Mouse (Mus musculus) bone marrow, adult 2 months (tissue): ENCODE measurements around the gene Tmem182. TPM values are rescaled to one million over a fixed set of nuclear protein-coding genes. Genes with fewer than 3 reads are reported as not detected.
A peak's percentile ranks its signal among the peaks of the same experiment; 100 is the strongest.

ENCODE experiments used
- H3K27ac ChIP-seq: fragments of 200-500 bp; 2 replicates; pipeline ENCODE4 v1.5.1; 2012; ENCODE audit warnings: low read depth, mild to moderate bottlenecking, control low read depth, inconsistent platforms, low read length; ENCODE audit not compliant: control insufficient read depth, poor library complexity, insufficient read depth
- H3K4me1 ChIP-seq: fragments of 200-500 bp; 2 replicates; pipeline ENCODE4 v1.6.1; 2011; ENCODE audit warnings: low read length; ENCODE audit not compliant: control insufficient read depth, insufficient read depth
- H3K4me3 ChIP-seq: fragments of 200-500 bp; replicated peaks from 2 replicates; pipeline ENCODE3; 2011; ENCODE audit warnings: mild to moderate bottlenecking, low read depth, low read length, control low read depth; ENCODE audit not compliant: control insufficient read depth
- CTCF ChIP-seq: fragments of 200-500 bp; IDR thresholded peaks from 2 replicates; pipeline ENCODE4 v1.5.1; 2011; ENCODE audit warnings: low read length, control low read depth; ENCODE audit not compliant: control insufficient read depth, insufficient read depth
- POLR2A ChIP-seq: fragments of 200-500 bp; IDR thresholded peaks from 2 replicates; pipeline ENCODE4 v1.6.1; 2011; ENCODE audit warnings: low read depth, mild to moderate bottlenecking, control low read depth, low read length, borderline replicate concordance; ENCODE audit not compliant: control insufficient read depth
- WGBS: fragments of 180-500 bp; shearing (Covaris S2); methylation state at CpG from one replicate; pipeline ENCODE4 v1.1.7; 2018; 5-methylcytosine and 5-hydroxymethylcytosine counted together
- polyA plus RNA-seq: library from polyadenylated mRNA; stranded (reverse); fragments of >200 nt; gene quantifications from 2 replicates; pipeline ENCODE4 v1.2.4, GENCODE M21; 2011; ENCODE audit warnings: low replicate concordance; ENCODE audit not compliant: missing spikeins, insufficient read depth, insufficient read length

Gene Tmem182
- polyA plus RNA-seq, 1 experiment = not detected

DNA sequence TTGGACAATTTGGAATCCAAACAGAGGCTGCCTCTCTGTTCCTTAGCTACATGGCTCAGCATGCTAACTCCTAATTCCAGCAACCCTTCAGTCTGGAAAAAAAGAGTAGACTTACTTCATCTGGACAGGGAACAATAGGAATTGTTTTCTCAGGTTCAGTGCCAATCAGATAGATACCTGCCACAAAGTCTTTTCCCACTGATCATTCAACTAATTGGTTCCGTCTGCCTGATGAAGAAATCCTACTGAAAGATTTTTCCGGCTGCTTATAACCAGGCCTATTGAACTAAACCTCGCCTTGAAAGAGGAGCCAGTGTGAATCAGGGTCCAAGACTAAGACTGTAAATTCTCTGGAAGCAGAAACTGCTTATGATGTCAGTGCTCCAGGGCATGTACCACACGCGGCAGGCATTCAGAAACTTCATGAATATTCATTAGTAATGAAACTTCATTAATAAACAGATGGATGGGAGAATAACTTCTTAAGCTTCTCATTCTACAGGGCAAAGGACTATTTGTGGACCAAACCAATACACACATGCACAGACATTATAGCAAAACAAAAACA lies 15.7 kb upstream of the Tmem182 start:
- H3K4me3 ChIP-seq = peak overlapping the region; percentile 94
- peaks cover 2% of the 10 kb centered on the region for H3K4me1 ChIP-seq
- TF ChIP-seq POLR2A (no peak), CTCF (no peak)
- H3K27ac ChIP-seq = no peak overlapping the region
- 39% methylated on average over 5 of the region's 5 CpGs for WGBS

DNA sequence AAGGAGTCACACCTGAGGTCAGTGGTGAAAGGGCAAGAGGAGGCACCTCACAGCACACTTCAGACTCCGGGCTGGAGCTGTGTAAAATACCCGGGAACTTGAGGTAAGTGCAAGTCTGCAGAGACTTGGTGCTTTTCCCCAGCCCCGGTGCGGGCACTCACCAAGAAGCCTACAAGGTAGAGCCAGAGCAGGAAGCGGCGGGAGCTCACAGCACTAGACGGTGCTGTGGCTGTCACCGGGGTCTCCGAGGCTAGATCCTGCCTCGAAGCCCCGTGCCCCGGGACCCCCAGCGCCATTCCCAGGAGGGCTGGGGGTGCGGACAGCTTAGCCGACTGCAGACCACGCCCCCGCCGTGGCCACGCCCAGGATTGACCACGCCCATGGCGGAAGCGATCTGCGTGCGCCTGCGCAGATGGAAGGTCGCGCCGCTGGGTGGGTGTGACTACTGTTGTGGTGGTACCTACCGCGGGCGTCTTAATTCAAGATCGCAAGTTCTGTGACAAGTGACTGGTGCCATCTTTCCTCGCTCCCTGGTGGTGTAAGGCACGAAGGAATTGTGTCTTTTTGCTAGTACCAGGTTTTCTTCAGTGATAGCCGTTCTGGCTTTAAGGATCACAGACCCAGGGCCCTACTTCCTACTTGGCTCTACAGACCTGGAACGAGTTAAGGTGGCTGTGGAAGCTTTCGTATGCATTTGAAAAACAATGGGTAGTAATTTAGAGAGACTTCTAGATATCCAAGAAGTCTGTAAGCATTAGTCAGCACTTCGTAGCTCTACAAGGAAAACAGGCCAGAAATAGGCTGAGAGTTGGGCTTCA lies 14.9 kb upstream of the Tmem182 start, which contains the start of gene Mfsd9:
TSS of gene Mfsd9 (minus strand) at position 364 of the 818 bp plus-strand sequence.
- no peak for TF ChIP-seq CTCF
- peak; percentile 20; the same call in 1 of the 2 replicates for TF ChIP-seq POLR2A
- peaks cover 2% of the 10 kb centered on the region for H3K4me1 ChIP-seq
- H3K27ac ChIP-seq = peak within 1 kb of the TSS; percentile 51; the same call in 1 of the 2 replicates
- H3K4me3 ChIP-seq = peak within 1 kb of the TSS; percentile 94
- WGBS = 2% methylated on average over 38 of the region's 38 CpGs

DNA sequence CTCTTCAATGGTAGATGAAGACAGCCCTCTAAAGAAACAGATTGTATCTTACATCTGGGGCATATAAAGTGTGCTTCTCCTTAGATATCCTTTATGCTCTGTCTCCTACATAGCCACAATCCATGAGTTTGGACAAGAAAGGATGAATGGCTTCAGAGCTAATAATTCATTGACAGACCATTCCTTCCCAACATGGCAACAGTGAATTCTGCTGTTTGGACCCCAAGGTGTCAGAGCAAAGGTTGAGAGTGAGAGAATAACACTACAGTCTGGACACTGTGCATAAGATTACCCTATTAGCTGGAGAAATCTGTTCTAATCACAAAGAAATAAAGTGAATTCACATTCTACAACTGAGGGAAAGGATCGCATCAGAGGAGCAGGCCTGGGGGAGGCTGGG lies 9.9 kb upstream of the Tmem182 start:
- TF ChIP-seq POLR2A (no peak), CTCF (no peak)
- 91% methylated on average over 1 of the region's 1 CpGs for WGBS
- no peaks in the 10 kb centered on the region for H3K4me1 ChIP-seq
- H3K27ac ChIP-seq = no peak overlapping the region
- H3K4me3 ChIP-seq = no peak overlapping the region

DNA sequence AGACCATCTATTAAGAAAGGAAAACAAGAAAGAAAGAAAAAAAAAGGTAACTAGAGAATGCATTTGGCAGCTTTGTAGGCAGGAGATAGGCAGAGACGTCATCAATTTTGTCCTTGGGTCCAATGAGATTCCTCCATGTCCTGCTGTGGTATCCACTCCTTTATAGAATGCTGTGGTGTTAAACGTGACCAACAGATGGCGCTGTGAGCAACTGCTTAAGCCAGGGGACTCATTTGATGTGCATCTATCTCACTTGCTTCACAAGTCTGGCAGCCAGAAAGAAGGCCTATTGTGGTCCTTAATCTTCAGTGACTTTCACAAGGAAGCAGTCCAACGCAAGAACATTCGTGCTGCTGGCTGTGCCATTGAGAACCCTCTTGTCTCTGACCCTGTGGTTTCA lies 8.1 kb upstream of the Tmem182 start:
- no peak overlapping the region for H3K27ac ChIP-seq
- no peaks in the 10 kb centered on the region for H3K4me1 ChIP-seq
- WGBS = 18% methylated on average over 5 of the region's 5 CpGs
- no peak for TF ChIP-seq POLR2A
- peak; percentile 59 for TF ChIP-seq CTCF
- H3K4me3 ChIP-seq = no peak overlapping the region

DNA sequence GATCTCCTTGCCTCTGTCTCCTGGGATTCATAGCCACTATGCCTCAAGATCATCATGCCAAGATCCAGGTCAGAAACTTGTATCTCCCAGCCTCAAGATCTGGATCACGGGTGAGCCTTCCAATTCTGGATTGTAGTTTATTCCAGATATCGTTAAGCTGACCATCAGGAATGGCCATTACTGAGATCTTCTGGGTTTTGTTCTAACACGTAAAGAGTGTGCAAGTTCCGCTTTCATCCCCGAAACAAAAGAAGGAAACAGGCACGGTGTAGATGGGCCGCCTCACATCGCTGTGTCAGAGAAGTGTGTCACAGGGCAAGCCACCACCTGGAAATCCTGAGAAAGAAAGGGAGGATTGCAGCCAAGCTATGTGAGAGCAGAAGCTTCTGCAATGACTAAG lies 6.3 kb upstream of the Tmem182 start:
- Histone ChIP-seq H3K27ac (no peak overlapping the region), H3K4me3 (no peak overlapping the region), H3K4me1 (no peaks in the 10 kb centered on the region)
- WGBS = 80% methylated on average over 8 of the region's 8 CpGs
- no peak for TF ChIP-seq POLR2A
- TF ChIP-seq CTCF = no peak

DNA sequence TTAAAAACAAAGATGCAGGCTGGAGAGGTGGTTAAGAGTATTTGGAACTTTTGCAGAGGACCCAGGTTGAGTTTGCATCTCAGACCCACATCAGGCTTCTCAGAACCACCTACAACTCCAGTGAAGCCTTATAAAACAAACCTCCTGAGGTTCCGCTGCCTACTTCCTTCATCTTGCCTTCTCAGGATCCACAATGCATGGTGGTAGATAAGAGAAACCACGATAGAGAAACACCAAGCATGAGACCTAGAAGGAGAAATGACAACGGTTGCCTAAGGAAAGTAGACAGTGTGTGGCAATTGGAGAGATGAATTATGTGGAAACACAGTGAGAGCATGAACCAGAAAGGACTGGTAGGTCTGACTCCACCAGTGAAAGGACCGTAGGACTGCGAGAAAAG lies 4.5 kb upstream of the Tmem182 start:
- no peak overlapping the region for H3K4me3 ChIP-seq
- WGBS = 30% methylated on average over 5 of the region's 5 CpGs
- no peak overlapping the region for H3K27ac ChIP-seq
- TF ChIP-seq CTCF (no peak), POLR2A (no peak)
- H3K4me1 ChIP-seq = no peaks in the 10 kb centered on the region

DNA sequence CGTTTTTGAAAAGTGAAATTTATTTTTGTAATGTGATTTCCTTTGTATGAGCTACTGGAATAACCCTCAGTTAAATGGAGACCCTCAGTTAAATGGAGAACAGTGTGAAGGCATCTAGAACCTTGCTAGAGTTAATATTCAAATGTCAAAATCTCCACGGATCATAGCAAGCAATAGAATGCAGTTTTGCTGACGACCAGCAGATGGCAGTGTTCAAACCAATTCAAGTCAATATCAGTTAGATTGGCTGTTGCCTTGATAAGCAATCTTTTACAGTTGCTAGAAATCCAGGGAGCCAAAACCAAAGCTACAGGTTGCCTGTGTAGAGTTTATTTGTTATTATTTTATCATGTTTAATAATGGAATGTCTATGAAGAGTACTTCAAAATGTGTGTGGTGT lies 2.6 kb upstream of the Tmem182 start:
- Histone ChIP-seq H3K4me3 (no peak overlapping the region), H3K4me1 (no peaks in the 10 kb centered on the region), H3K27ac (no peak overlapping the region)
- 17% methylated on average over 3 of the region's 3 CpGs for WGBS
- no peak for TF ChIP-seq POLR2A
- no peak for TF ChIP-seq CTCF

DNA sequence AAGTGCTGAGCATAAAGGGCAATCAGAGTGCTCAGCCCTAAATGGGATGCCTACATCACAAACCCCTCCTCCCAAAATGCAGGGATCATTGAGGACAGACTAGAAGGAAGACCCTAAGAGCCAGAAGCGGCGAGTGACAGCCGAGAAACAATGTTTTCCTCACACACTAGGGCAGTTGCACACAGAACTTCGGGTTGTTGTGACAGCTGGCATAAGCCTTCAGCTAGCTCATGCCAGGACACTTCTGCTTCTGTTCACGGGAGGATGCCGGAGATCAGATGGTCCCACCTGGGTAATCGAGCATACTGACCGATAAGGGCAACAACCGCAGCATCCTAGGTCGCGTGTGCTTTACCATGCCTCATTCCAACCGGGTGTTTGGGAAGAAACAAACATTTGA lies 1.3 kb upstream of the Tmem182 start:
- 83% methylated on average over 12 of the region's 12 CpGs for WGBS
- Histone ChIP-seq H3K4me1 (no peaks in the 10 kb centered on the region), H3K27ac (no peak overlapping the region), H3K4me3 (no peak overlapping the region)
- no peak for TF ChIP-seq CTCF
- no peak for TF ChIP-seq POLR2A

DNA sequence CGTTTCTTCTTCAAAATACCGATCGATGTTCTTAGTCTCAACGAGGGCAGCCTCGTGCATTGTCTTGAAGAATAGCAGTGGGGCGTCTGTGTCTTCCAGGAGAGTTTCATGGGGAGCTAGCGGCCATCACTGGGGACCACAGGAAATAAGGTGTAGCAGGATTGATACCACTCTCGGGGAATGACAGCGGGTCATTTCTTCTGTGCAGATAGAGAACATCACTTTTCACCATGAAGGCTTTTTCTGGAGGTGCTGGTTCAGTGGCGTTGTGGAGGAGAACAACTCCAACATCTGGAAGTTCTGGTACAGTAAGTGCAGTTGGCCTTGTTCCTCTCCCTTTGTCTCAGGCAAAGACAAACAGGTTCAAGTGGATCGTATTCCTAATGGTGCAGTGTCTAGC lies 490 bp downstream of the Tmem182 start:
- H3K27ac ChIP-seq = no peak overlapping the region
- 79% methylated on average over 11 of the region's 11 CpGs for WGBS

More for the DNA sequence above, 490 bp downstream of the Tmem182 start:
- Histone ChIP-seq H3K4me3 (no peak overlapping the region), H3K4me1 (no peaks in the 10 kb centered on the region)
- TF ChIP-seq CTCF (no peak), POLR2A (no peak)
